In the genomic region with DNA sequence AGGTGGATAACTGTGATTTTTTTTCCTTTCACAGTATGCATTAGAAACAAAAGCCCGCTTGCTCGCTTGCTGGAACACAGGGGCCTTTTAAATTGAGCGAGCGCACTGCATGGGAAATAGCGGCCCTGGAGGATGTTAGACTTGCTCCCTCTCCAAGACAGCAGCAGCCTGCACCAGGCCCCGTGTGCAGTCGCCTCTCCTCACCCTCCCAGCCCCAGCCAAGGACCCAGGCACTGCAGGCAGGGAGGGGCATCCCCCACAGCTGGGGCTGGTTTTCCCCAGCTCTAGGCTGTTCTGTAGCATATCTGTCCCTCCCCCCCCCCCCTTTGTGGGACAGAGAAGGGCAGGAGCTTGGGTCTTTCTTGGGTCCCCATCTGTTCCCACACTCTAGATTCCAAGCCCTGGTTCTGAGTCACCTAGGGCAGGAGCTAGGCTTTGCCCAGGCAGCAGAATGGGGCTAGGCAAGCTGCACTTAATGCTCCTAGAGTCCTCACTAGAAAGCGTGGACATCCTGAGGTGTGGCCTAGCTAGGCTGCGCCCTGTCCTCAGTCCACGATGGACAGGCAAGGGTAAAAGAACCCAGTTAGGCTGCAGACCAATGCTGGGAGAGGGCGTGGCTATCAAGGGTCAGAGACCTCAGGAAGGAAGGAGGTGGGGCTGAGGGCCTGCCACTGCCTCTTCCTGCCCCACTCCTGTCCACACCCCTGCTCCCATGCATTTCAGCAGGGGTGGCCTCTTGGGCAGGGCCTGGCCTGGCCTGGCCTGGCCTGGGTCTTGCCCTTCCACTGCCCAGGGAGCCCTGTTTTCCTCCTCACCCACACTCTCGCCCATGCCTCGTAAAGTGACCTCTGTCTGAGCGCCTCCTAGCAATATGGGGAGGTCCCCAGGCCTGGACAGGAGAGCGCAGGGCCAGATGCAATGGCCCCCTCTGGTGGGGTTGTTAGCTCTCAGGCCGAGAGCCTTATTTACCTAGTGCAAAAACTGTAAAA, we compare ENCODE assay signal across 8 mouse cellular contexts.
DNase-seq lines count a peak whose midpoint lies in the region; ATAC-seq lines count a peak whose summit lies in the region.

No protein-coding gene starts in this region.

- intact Hi-C loops in left cerebral cortex, postnatal 36 days (cut with DNase I), result loop anchor here (5.0 to 10.0 kb wide), 2 partner anchors 67 to 175 kb away; partner anchors contain the start of gene Dab2ip

- no peak overlapping the region for H3K9ac ChIP-seq in hindbrain, embryonic 14.5 days
- no peak overlapping the region for H3K9ac ChIP-seq in midbrain, embryonic 14.5 days (replicated peaks; ENCODE audit: low read length)

- H3K4me2 ChIP-seq in hindbrain, embryonic 14.5 days (replicated peaks), result no peak overlapping the region
- no peak overlapping the region for H3K4me2 ChIP-seq in midbrain, embryonic 14.5 days (ENCODE audit: low read length)

- H3K27ac ChIP-seq in hindbrain, embryonic 14.5 days, result peak overlapping the region; percentile 44; the same call in 1 of the 2 replicates
- peak overlapping the region; percentile 61; the same call in 1 of the 2 replicates for H3K27ac ChIP-seq in midbrain, embryonic 14.5 days (replicated peaks; ENCODE audit: low read depth, low read length)

- peak; percentile 37 to 53 for DNase-seq in urinary bladder, adult 18-20 months (ENCODE audit: low spot score in 2 of 2)
- DNase-seq in urinary bladder, postnatal 10 days (ENCODE audit: low spot score), result no peak
- peak; percentile 52 for DNase-seq in gastrocnemius, adult 18-20 months (ENCODE audit: low spot score)
- DNase-seq in hindbrain, embryonic 14.5 days (ENCODE audit: low spot score), result no peak
- DNase-seq in liver, result peak; percentile 74
- peak; percentile 45 for DNase-seq in midbrain, embryonic 14.5 days
- no peak for DNase-seq in left cerebral cortex, postnatal 36 days (ENCODE audit: low spot score in 2 of 2)

- H3K9me3 ChIP-seq in hindbrain, embryonic 14.5 days (ENCODE audit: control insufficient read depth, low read length), result no peaks in the 10 kb centered on the region
- H3K9me3 ChIP-seq in midbrain, embryonic 14.5 days (ENCODE audit: control insufficient read depth, low read length), result no peaks in the 10 kb centered on the region

- no peak overlapping the region for H3K4me3 ChIP-seq in hindbrain, embryonic 14.5 days (replicated peaks; ENCODE audit: low read length)
- no peak overlapping the region for H3K4me3 ChIP-seq in midbrain, embryonic 14.5 days (replicated peaks; ENCODE audit: low read depth, low read length)

- H3K36me3 ChIP-seq in hindbrain, embryonic 14.5 days (replicated peaks; ENCODE audit: control insufficient read depth, insufficient read depth), result peaks cover 50% of the 10 kb centered on the region
- H3K36me3 ChIP-seq in midbrain, embryonic 14.5 days (ENCODE audit: control insufficient read depth, insufficient read depth, low read length), result peaks cover 46% of the 10 kb centered on the region

- ATAC-seq in hindbrain, embryonic 14.5 days (ENCODE audit: low FRiP score), result peak; percentile 21; the same call in 1 of the 2 replicates
- ATAC-seq in midbrain, embryonic 14.5 days (ENCODE audit: low FRiP score, low TSS enrichment), result 0 out of 2 replicates have a peak, but pooled peaks have one; percentile 39
- no peak for ATAC-seq in erythroid progenitor cell, adult 5-6 weeks (replicated peaks; ENCODE audit: low FRiP score, poor library complexity, severe bottlenecking)

- WGBS in hindbrain, embryonic 14.5 days, result 49% methylated on average over 16 of the region's 16 CpGs
- 52% methylated on average over 16 of the region's 16 CpGs for WGBS in midbrain, embryonic 14.5 days

- peaks cover 12% of the 10 kb centered on the region for H3K4me1 ChIP-seq in hindbrain, embryonic 14.5 days (replicated peaks; ENCODE audit: control insufficient read depth, insufficient read depth, low read length)
- no peaks in the 10 kb centered on the region for H3K4me1 ChIP-seq in midbrain, embryonic 14.5 days (ENCODE audit: control insufficient read depth, insufficient read depth, low read length)

- no peaks in the 10 kb centered on the region for H3K27me3 ChIP-seq in hindbrain, embryonic 14.5 days (ENCODE audit: control insufficient read depth, insufficient read depth, low read length)
- no peaks in the 10 kb centered on the region for H3K27me3 ChIP-seq in midbrain, embryonic 14.5 days (ENCODE audit: control insufficient read depth, insufficient read depth, low read length)

Comparison
In these comparisons a context has a peak if more than half of its experiments do, and no peak if none do; other contexts are left out.
1. DNase-seq: peak in urinary bladder, adult 18-20 months (2 of 2), gastrocnemius, adult 18-20 months (single experiment), liver (single experiment) and midbrain, embryonic 14.5 days (single experiment); none in urinary bladder, postnatal 10 days (single experiment), hindbrain, embryonic 14.5 days (single experiment) and left cerebral cortex, postnatal 36 days (0 of 2).